Mouse (Mus musculus): ENCODE measurements around the gene Scpep1. TPM values are rescaled to one million over a fixed set of nuclear protein-coding genes. Genes with fewer than 3 reads are reported as not detected.
"Not testable (repeated sequence)": the region's sequence is repeated elsewhere in the genome, so short reads cannot be mapped to it uniquely, and the experiment has no call there.

Gene Scpep1
- polyA plus RNA-seq, 1 experiment from 2014 or later, result 149 TPM

GRCm38 (mm10) chr11:89000527-89000819, 45.2 kb upstream of the Scpep1 start:
- H3K4me2 ChIP-seq (ENCODE audit: low read length), result peak overlapping the region; percentile 83
- TF ChIP-seq CTCF (IDR thresholded peaks at IDR 0.05; ENCODE audit: low read depth), result no peak
- H3K9me3 ChIP-seq (replicated peaks; ENCODE audit: low read length), result no peaks in the 10 kb centered on the region
- H3K36me3 ChIP-seq (ENCODE audit: insufficient read depth, low read length), result peaks cover 5% of the 10 kb centered on the region; the same call in 1 of the 2 replicates
- DNase-seq (ENCODE audit: low spot score), result no peak
- H3K27me3 ChIP-seq (ENCODE audit: insufficient read depth, low read length), result no peaks in the 10 kb centered on the region
- H3K27ac ChIP-seq, result 0 out of 2 replicates have a peak overlapping the region, but pooled peaks have one; percentile 31
- no peak for ATAC-seq (replicated peaks; ENCODE audit: low FRiP score, low read depth)
- H3K4me1 ChIP-seq (replicated peaks; ENCODE audit: insufficient read depth, low read length), result peaks cover 24% of the 10 kb centered on the region; the same call in 1 of the 2 replicates
- peak overlapping the region; percentile 86; the same call in 1 of the 2 replicates for H3K9ac ChIP-seq (ENCODE audit: low read depth, low read length)
- H3K4me3 ChIP-seq (replicated peaks; ENCODE audit: low read depth, low read length), result peak overlapping the region; percentile 76

- peaks cover 5% of the 10 kb centered on the region; the same call in 1 of the 2 replicates for H3K36me3 ChIP-seq (ENCODE audit: insufficient read depth, low read length)
- no peak; the same call in 1 of the 2 replicates for ATAC-seq (replicated peaks; ENCODE audit: low FRiP score, low read depth)
- no peak for DNase-seq (ENCODE audit: low spot score)
These were observed 44.7 kb upstream of the Scpep1 start for GRCm38 (mm10) chr11:88999723-89000526.

GRCm38 (mm10) chr11:88998974-88999722, 43.9 kb upstream of the Scpep1 start, which contains the start of gene Trim25:
Gene Trim25, plus strand, starts transcription at chr11:88999376.
- 2% methylated on average over 48 of the region's 48 CpGs for WGBS
- Histone ChIP-seq H3K9me3 (replicated peaks; ENCODE audit: low read length) (no peaks in the 10 kb centered on the region), H3K4me1 (replicated peaks; ENCODE audit: insufficient read depth, low read length) (peaks cover 24% of the 10 kb centered on the region; the same call in 1 of the 2 replicates), H3K27me3 (ENCODE audit: insufficient read depth, low read length) (no peaks in the 10 kb centered on the region), H3K4me3 (replicated peaks; ENCODE audit: low read depth, low read length) (peak within 1 kb of the TSS; percentile 76), H3K36me3 (ENCODE audit: insufficient read depth, low read length) (no peaks in the 10 kb centered on the region), H3K4me2 (ENCODE audit: low read length) (peak within 1 kb of the TSS; percentile 83), H3K9ac (ENCODE audit: low read depth, low read length) (peak within 1 kb of the TSS; percentile 86), H3K27ac (peak within 1 kb of the TSS; percentile 73)
- TF ChIP-seq CTCF (IDR thresholded peaks at IDR 0.05; ENCODE audit: low read depth), result peak; percentile 25; the same call in 1 of the 2 replicates
- ATAC-seq (replicated peaks; ENCODE audit: low FRiP score, low read depth) (peak; percentile 91), DNase-seq (ENCODE audit: low spot score) (peak; percentile 97)

More at GRCm38 (mm10) chr11:88999723-89000526, 44.7 kb upstream of the Scpep1 start:
- peak overlapping the region; percentile 83 for H3K4me2 ChIP-seq (ENCODE audit: low read length)
- peaks cover 24% of the 10 kb centered on the region; the same call in 1 of the 2 replicates for H3K4me1 ChIP-seq (replicated peaks; ENCODE audit: insufficient read depth, low read length)
- H3K9me3 ChIP-seq (replicated peaks; ENCODE audit: low read length), result no peaks in the 10 kb centered on the region
- H3K9ac ChIP-seq (ENCODE audit: low read depth, low read length), result peak overlapping the region; percentile 86
- TF ChIP-seq CTCF (IDR thresholded peaks at IDR 0.05; ENCODE audit: low read depth), result no peak
- H3K27ac ChIP-seq, result peak overlapping the region; percentile 73
- no peaks in the 10 kb centered on the region for H3K27me3 ChIP-seq (ENCODE audit: insufficient read depth, low read length)
- peak overlapping the region; percentile 76 for H3K4me3 ChIP-seq (replicated peaks; ENCODE audit: low read depth, low read length)
- WGBS, result 27% methylated on average over 33 of the region's 33 CpGs

GRCm38 (mm10) chr11:88998406-88998805, 43.1 kb upstream of the Scpep1 start:
- H3K27me3 ChIP-seq (ENCODE audit: insufficient read depth, low read length), result no peaks in the 10 kb centered on the region
- H3K9ac ChIP-seq (ENCODE audit: low read depth, low read length), result no peak overlapping the region
- peak overlapping the region; percentile 83; the same call in 1 of the 2 replicates for H3K4me2 ChIP-seq (ENCODE audit: low read length)
- H3K4me3 ChIP-seq (replicated peaks; ENCODE audit: low read depth, low read length), result no peak overlapping the region
- ATAC-seq (replicated peaks; ENCODE audit: low FRiP score, low read depth) (no peak), DNase-seq (ENCODE audit: low spot score) (no peak)
- TF ChIP-seq CTCF (IDR thresholded peaks at IDR 0.05; ENCODE audit: low read depth), result no peak
- 33% methylated on average over 3 of the region's 3 CpGs for WGBS
- no peaks in the 10 kb centered on the region for H3K36me3 ChIP-seq (ENCODE audit: insufficient read depth, low read length)
- peak overlapping the region; percentile 73; the same call in 1 of the 2 replicates for H3K27ac ChIP-seq
- H3K4me1 ChIP-seq (replicated peaks; ENCODE audit: insufficient read depth, low read length), result peaks cover 24% of the 10 kb centered on the region; the same call in 1 of the 2 replicates
- H3K9me3 ChIP-seq (replicated peaks; ENCODE audit: low read length), result no peaks in the 10 kb centered on the region

GRCm38 (mm10) chr11:88997343-88997742, 42.1 kb upstream of the Scpep1 start:
- not testable (repeated sequence) for H3K4me3 ChIP-seq (replicated peaks; ENCODE audit: low read depth, low read length); H3K27ac ChIP-seq; H3K36me3 ChIP-seq (ENCODE audit: insufficient read depth, low read length); H3K4me2 ChIP-seq (ENCODE audit: low read length); H3K27me3 ChIP-seq (ENCODE audit: insufficient read depth, low read length); ATAC-seq (replicated peaks; ENCODE audit: low FRiP score, low read depth); DNase-seq (ENCODE audit: low spot score); H3K9me3 ChIP-seq (replicated peaks; ENCODE audit: low read length); H3K9ac ChIP-seq (ENCODE audit: low read depth, low read length)
- 83% methylated on average over 5 of the region's 5 CpGs for WGBS
- TF ChIP-seq CTCF (IDR thresholded peaks at IDR 0.05; ENCODE audit: low read depth), result peak; percentile 32; the same call in 1 of the 2 replicates
- H3K4me1 ChIP-seq (replicated peaks; ENCODE audit: insufficient read depth, low read length), result peaks cover 15% of the 10 kb centered on the region; the same call in 1 of the 2 replicates

- H3K36me3 ChIP-seq (ENCODE audit: insufficient read depth, low read length), result no peaks in the 10 kb centered on the region
- no peaks in the 10 kb centered on the region for H3K27me3 ChIP-seq (ENCODE audit: insufficient read depth, low read length)
- ATAC-seq (replicated peaks; ENCODE audit: low FRiP score, low read depth) (no peak), DNase-seq (ENCODE audit: low spot score) (peak; percentile 46)
- no peak overlapping the region for H3K4me2 ChIP-seq (ENCODE audit: low read length)
- H3K4me1 ChIP-seq (replicated peaks; ENCODE audit: insufficient read depth, low read length), result peaks cover 12% of the 10 kb centered on the region; the same call in 1 of the 2 replicates
- H3K9me3 ChIP-seq (replicated peaks; ENCODE audit: low read length), result no peaks in the 10 kb centered on the region
- no peak overlapping the region for H3K9ac ChIP-seq (ENCODE audit: low read depth, low read length)
- no peak overlapping the region for H3K4me3 ChIP-seq (replicated peaks; ENCODE audit: low read depth, low read length)
- no peak for TF ChIP-seq CTCF (IDR thresholded peaks at IDR 0.05; ENCODE audit: low read depth)
- peak overlapping the region; percentile 37; the same call in 1 of the 2 replicates for H3K27ac ChIP-seq
- 55% methylated on average over 7 of the region's 7 CpGs for WGBS
These were observed 41.2 kb upstream of the Scpep1 start for GRCm38 (mm10) chr11:88996427-88996826.
